Mouse (Mus musculus): Measurements from ENCODE around the gene Khsrp. TPM values are rescaled to one million over a fixed set of nuclear protein-coding genes. Genes with fewer than 3 reads are reported as not detected.

The Khsrp gene
- total RNA-seq, 2 experiments from 2014 or later: 104 to 111 TPM

DNA sequence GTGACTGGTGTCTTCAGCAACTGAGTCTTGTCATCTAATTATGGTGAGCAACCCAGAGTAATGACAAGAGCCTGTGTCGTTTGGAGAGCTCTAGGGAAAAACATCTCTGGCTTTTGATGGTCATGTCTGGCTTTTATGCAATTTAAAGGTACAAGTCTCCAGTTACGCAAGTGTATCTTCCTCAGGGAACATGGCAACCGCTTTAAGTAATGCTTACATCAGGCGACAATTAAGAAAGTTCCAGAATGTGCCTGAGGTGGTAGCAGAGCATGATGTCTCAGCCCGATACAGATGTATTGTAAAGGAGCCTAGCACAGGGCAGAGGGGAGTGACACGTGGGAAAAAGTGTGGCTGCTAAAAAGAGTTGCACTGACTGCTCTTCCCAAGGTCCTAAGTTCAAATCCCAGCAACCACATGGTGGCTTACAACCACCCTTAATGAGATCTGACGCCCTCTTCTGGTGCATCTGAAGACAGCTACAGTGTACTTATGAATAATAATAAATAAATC lies 42.3 kb downstream of the Khsrp start:
- no peak for DNase-seq (ENCODE audit: low spot score in 2 of 2)

DNA sequence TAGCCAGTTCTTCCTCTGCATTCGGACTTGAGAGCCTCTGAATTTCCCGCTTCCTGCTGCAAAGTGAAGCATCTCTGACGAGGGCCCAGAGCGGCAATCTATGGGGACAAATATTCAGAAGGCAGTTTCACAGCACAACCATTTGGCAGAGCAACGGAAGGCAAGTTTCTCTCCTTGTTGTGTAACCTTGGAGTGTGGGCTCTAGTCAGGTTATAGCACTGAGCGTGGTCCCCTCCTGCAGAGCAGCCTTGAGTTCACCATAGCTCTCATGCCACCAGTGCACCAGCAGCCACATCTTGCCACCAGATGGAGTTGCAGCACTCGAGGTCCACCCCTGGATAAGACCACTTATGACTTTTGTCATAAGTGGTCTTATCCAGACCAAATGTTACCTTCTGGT lies 42.9 kb downstream of the Khsrp start:
- no peak for DNase-seq (ENCODE audit: low spot score in 2 of 2)

DNA sequence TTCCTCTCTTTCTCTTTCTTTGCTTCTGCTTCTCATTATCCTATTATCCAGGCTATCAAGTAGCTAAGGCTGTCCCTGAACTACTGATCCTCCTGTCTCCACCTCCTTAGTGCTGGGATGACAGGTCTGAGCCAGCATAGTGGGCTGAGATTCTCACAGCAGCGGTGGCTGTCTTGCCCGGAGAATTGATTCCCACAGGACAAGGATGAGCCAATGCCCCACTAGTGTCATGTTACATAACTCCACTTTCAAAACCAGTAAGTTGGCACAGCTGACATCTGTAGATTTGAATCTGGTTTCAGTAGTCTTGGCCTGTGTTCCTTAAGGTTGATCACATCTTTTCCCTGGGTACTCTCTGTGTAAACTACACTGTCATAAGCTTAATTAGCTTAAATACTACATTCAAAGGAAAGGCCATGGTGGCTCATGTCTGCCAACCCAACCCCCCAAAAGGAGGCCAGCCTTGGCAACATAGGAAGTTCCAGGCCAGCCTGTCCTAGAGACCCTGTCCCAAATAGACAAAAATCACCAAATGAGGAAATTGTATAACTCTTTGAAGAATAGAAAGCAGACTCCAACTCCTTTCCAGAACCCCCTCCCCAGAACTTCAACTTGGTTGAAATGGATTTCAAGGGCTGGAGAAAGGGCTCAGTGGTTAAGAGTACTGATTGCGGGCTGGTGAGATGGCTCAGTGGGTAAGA lies 45.1 kb downstream of the Khsrp start:
- DNase-seq (ENCODE audit: low spot score in 2 of 2): no peak

DNA sequence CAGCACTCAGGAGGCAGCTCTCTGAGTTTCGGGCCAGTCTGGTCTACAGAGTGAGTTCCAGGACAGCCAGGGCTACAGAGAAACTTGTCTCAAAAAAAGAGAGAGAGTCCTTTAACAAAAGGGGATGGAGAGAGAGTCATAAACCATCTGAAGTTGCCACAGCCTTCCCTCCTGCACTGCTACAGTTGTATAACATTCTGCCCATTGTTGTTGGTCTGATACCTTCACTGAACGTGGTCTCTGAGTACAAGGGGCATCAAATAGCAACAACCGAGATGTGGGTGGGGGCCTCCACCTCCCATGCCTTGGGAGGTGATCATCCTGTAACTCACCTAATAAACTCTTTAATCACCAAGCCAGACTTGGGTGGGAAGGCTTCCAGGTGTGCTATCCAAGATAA lies 45.7 kb downstream of the Khsrp start:
- no peak for DNase-seq (ENCODE audit: low spot score in 2 of 2)

DNA sequence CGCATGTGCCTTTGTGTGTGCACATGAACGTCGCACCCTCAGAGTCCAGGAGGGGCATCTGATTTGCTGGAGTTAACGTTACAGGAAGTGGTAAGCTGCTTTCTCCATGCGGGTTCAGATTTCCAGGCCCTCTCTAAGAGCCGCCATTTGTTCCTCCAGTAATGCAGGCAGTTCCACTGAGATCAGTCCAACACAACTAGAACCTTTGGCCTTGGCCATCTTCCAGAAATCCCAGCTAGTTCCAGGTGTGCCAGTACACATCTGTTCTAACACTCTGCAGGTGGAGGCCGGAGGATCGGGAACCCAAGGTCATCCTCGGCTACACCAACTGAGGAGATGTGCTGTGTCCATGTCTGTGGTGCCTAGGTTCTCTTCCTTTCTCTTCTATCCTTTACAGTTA lies 46.4 kb downstream of the Khsrp start:
- no peak for DNase-seq (ENCODE audit: low spot score in 2 of 2)

DNA sequence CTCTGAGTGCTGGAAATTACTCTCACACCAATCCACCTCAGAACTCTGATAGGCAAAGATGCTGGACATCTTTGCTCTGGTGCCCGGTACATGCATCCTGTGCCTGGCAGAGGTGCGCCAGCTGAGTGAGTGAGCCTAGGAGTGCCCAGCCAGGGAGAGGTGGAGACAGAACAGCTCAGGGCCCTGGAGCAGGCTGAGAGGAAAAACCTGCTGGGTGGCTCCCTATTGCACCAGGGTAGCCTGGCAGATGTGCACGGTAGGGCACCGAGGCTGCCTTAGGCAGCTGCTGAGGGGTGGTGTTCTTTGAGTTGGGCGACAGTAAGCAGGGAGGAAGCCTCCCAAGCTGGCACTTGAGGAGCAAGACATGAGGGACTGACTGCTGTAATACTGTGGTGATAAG lies 49.3 kb downstream of the Khsrp start, which contains the start of gene Acer1:
TSS of gene Acer1 (minus strand) at position 114 of the 400 bp plus-strand sequence.
- DNase-seq (ENCODE audit: low spot score in 2 of 2): no peak

DNA sequence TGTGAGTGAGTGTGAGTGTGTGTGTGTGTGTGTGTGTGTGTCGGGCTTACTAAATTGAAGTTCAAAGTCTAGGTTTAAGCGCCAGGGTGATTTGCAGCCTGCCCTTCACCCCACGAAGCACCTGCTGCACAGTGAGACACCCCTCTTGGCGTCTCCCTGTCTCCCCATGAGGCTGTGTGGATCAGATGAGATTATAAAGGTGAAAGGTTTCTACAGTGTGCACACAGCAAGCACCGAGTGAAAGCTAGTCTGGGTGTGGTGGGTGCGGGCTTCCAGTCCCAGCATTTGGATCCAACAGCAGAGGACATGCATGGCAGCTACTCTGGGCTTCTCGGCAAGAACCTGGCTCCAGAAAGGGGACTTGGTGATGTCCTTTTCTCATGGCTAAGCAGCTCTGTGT lies 50.3 kb downstream of the Khsrp start:
- no peak for DNase-seq (ENCODE audit: low spot score in 2 of 2)

DNA sequence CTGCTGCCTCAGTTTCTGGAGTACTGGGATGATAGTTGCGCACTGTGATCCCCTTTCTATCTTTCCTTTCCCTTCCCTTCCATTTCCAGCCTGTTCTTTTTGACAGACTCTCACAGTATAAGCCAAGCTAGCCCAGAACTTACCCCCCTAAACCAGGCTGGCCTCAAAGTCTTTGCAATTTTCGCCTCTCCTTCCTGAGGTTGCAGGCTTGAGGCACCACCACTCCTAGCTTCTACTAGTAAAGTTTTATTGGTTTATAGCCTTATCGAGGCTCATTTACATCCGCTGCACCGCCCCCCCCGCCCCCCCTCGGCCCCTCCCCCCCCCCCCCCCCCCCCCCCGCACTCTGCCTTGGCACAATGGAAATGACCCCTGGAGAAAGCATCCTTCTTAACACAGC lies 51.8 kb downstream of the Khsrp start:
- no peak for DNase-seq (ENCODE audit: low spot score in 2 of 2)

DNA sequence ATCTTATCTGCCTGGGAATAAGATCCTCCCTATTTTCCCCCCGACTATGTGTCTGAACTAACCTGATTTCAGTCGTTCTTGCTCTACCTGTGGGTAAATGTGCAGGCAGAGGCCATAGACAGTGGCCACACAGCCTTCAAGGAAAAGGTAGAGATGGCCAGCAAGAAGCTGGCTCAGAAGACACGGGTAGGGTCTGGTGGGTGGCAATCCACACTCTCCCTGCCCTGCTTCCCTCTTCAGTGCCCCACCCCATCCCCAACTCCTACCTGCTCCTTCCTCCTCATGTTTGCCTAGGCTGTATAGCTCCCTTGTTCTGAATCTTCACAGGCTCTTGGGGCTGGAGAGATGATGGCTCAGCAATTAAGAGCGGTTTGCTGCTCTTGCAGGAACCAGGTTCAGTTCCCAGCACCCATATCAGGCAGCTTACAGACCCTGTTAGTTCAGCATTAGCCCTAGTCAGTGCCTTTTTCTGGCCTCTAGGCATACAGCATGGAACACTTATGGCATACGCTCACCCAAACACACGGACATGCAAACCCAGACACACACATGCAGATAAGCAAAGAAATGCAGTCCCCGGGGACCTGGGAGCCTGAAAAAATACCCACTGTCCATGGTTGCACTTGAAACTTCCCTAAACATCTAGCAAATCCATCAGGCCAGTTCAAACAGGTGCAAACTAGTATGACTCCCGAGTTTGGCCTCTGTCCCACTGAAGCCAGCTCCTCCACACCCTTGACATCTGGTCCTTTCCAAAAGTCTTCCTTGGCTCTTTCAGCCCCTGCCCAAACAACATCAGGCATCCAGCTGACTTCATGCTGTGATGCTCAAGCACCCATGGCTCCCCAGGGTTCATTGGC lies 54.6 kb downstream of the Khsrp start:
- DNase-seq (ENCODE audit: low spot score in 2 of 2): no peak

DNA sequence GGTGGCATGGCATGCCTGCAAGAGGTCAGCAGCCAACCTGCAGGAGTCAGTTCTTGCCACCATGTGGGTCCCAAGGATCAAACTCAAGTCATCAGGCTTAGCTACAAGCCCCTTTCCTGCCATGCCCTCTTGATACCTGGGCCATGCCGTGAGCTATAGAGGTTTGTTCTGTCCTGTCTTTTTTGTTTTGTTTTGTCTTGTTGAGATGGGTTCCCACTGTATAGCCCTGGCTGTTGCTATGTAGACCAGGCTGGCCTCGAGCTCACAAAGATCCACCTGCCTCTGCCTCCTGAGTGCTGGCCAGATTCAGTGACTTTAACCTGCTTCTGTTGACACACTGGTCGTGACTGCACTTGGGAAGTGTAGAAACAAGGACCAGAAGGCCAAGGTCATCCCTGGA lies 55.9 kb downstream of the Khsrp start:
- DNase-seq (ENCODE audit: low spot score in 2 of 2): no peak

DNA sequence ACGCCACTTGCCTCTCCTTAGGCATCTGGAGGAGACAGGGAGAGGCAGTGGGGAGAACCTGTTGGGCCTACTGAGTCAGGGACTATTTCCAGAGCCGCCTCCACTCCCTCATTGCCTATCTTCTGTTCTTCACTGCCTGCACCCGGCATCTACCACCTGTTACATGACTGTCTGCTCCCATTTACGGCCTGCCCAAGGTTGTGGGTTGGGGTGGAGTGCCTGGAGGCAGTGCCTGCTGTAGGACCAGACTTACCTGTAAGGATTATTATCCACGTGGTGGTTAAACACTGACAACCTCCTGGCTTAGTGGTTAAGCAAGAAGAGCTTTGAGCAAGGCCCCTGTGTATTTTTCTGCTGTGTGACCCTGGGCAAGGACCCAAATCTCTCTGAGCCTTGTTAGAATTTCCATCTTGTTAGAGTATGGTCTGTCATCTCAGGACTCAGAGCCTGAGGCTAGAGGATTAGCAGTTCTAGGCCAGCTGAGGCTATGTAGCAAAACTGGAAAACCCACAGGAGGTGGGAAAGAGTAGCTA lies 56.5 kb downstream of the Khsrp start:
- no peak for DNase-seq (ENCODE audit: low spot score in 2 of 2)

DNA sequence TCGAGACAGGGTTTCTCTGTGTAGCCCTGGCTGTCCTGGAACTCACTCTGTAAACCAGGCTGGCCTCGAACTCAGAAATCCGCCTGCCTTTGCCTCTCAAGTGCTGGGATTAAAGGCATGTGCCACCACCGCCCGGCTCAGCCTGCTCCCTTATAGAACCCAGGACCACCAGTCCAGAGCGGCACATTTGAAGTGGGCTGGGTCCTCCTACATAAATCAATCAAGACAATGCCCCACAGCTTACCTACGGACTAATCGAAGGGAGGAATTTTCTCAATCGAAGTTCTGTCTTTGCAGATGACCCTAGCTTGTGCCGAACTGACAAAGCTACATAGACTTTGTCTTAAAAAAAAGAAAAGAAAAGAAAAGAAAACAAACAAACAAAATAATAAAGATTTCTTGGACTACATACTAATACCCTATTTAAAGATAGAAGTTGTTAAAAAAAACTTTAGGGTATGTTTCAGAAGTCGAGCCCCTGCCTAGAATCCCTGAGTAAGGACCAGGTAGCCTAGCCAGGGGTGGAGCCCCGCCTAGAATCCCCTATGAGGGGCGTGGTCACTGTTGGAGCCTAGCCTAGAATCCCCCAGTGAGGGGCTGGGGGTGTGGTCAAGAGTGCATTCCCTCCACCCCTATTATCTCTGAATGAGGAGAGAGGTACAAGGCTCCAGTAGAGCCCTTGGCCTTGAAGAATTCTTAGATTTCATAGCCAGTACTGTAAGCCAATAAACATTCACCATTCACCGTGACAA lies 57.2 kb downstream of the Khsrp start:
- no peak for DNase-seq (ENCODE audit: low spot score in 2 of 2)

Other genes with a start within 250 kb of the Khsrp start
- gene Rfx2, start 200.5 kb downstream of the Khsrp start, total RNA-seq (2021): 1 to 10 TPM; 3.0 to 4.2 TPM
- not detected for gene Acsbg2, start 157.1 kb downstream of the Khsrp start, total RNA-seq (2021)
- under 1 TPM; 0.24 to 0.28 TPM for gene 1700061G19Rik, start 156.0 kb downstream of the Khsrp start, total RNA-seq (2021)
- gene Mllt1, start 96.1 kb downstream of the Khsrp start, total RNA-seq (2021): 10 to 100 TPM; 59.6 to 64.8 TPM
- not detected for gene Acer1, start 49.4 kb downstream of the Khsrp start, total RNA-seq (2021)
- 10 to 100 TPM; 56.1 to 58.3 TPM for gene Clpp, start 41.2 kb downstream of the Khsrp start, total RNA-seq (2021)
- 10 to 100 TPM; 18.2 to 22.3 TPM for gene Alkbh7, start 34.2 kb downstream of the Khsrp start, total RNA-seq (2021)
- not detected for gene Pspn, start 31.5 kb downstream of the Khsrp start, total RNA-seq (2021)
- gene Gtf2f1, start 20.2 kb downstream of the Khsrp start, total RNA-seq (2021): 10 to 100 TPM; 51.0 to 56.0 TPM
- under 1 TPM in 1 of 2 experiments, not detected in 1; 0.28 TPM for gene Gm17949, start 20.1 kb downstream of the Khsrp start, total RNA-seq (2021)
- not detected for gene Slc25a41, start 10.1 kb upstream of the Khsrp start, total RNA-seq (2021)
- 1 to 10 TPM in 1 of 2 experiments, under 1 TPM in 1; 0.79 to 1.6 TPM for gene Crb3, start 27.6 kb upstream of the Khsrp start, total RNA-seq (2021)
- gene Slc25a23, start 28.3 kb upstream of the Khsrp start, total RNA-seq (2021): 100 to 1,000 TPM; 338 to 358 TPM
- gene Dennd1c, start 47.0 kb upstream of the Khsrp start, total RNA-seq (2021): 1 to 10 TPM; 1.4 to 2.9 TPM
- gene Tubb4a, start 56.3 kb upstream of the Khsrp start, total RNA-seq (2021): 100 to 1,000 TPM; 714 to 754 TPM
- under 1 TPM; 0.50 to 0.60 TPM for gene Tnfsf9, start 73.8 kb upstream of the Khsrp start, total RNA-seq (2021)
- gene Cd70, start 118.3 kb upstream of the Khsrp start, total RNA-seq (2021): under 1 TPM in 1 of 2 experiments, not detected in 1; 0.48 TPM
- gene Tnfsf14, start 162.7 kb upstream of the Khsrp start, total RNA-seq (2021): not detected
- 1 to 10 TPM; 1.6 to 4.2 TPM for gene C3, start 196.6 kb upstream of the Khsrp start, total RNA-seq (2021)
- 10 to 100 TPM; 18.0 to 20.5 TPM for gene Gpr108, start 216.9 kb upstream of the Khsrp start, total RNA-seq (2021)
- 10 to 100 TPM in 1 of 2 experiments, 1 to 10 TPM in 1; 9.1 to 10.3 TPM for gene Trip10, start 217.9 kb upstream of the Khsrp start, total RNA-seq (2021)
- gene Vav1, start 247.6 kb upstream of the Khsrp start, total RNA-seq (2021): 1 to 10 TPM; 5.0 to 5.3 TPM

Data from layer of hippocampus, postnatal 14 days (tissue).